Mouse (Mus musculus): ENCODE measurements around the gene Gphn.

DNA sequence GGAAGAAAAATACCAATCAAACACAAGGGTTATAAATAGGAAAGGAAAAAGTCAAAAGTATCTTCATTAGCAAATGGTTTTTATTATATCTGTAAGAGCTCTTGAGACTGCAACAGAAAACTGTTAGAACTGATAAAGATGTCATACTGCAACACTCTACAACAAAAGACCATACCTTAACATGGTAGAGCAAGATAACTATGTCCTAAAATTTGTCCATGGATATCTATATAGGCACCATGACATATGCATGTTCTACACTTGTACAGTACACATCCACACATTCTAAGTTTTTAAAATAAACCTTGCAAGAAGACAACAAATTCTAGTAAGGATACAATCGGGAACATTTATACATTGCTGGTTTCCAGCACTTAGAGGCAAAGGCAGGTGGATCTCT is 169.1 kb downstream of the Gphn start:
- TF ChIP-seq GATA1 (IDR thresholded peaks at IDR 0.05; ENCODE audit: low read length) = no peak
- TF ChIP-seq TAL1 (IDR thresholded peaks at IDR 0.05; ENCODE audit: low read length) = no peak
